Mouse (Mus musculus): ENCODE data around the gene Lamc2. TPM values are rescaled to one million over a fixed set of nuclear protein-coding genes. Genes with fewer than 3 reads are reported as not detected.

Gene Lamc2
- total and polyA plus RNA-seq, 2 experiments from 2014 or later, result 6.0 to 10.2 TPM

DNA sequence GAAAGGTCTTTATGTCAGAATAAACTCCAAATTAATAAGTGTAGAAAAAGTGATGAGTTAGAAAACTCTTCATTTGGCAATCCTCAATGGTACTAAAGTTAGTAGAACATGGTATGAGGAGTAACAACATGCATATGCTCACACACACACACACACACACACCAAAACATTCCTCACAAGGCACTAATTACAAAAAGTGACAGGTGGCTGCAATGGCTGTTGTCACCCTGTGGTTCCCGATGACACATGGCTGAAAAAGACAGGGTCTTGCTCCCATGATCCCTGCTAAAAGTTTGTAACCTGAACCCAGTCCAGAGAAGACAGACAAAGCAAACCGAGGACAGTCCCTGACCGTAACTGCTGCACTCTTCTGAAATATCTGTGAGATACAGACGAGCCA, 24.7 kb upstream of the Lamc2 start:
- Histone ChIP-seq H3K4me1 (ENCODE audit: control insufficient read depth, insufficient read depth) (peaks cover 3% of the 10 kb centered on the region; the same call in 1 of the 2 replicates), H3K27me3 (ENCODE audit: control insufficient read depth, insufficient read depth, low read length) (no peaks in the 10 kb centered on the region), H3K36me3 (replicated peaks; ENCODE audit: control insufficient read depth, insufficient read depth, low read length) (no peaks in the 10 kb centered on the region), H3K9ac (replicated peaks; ENCODE audit: low read depth, low read length) (no peak overlapping the region), H3K4me2 (ENCODE audit: low read depth, low read length) (no peak overlapping the region), H3K4me3 (ENCODE audit: low read depth, low read length) (no peak overlapping the region), H3K9me3 (replicated peaks; ENCODE audit: control insufficient read depth, low read length) (no peaks in the 10 kb centered on the region), H3K27ac (ENCODE audit: low read depth) (no peak overlapping the region)
- DNase-seq (ENCODE audit: low spot score) (no peak), ATAC-seq (ENCODE audit: insufficient read depth, low read depth) (no peak)
- 27% methylated on average over 4 of the region's 4 CpGs for WGBS
- TF ChIP-seq CTCF (IDR thresholded peaks at IDR 0.05; ENCODE audit: low read depth) (no peak), EP300 (IDR thresholded peaks at IDR 0.05; ENCODE audit: low read depth) (no peak)

DNA sequence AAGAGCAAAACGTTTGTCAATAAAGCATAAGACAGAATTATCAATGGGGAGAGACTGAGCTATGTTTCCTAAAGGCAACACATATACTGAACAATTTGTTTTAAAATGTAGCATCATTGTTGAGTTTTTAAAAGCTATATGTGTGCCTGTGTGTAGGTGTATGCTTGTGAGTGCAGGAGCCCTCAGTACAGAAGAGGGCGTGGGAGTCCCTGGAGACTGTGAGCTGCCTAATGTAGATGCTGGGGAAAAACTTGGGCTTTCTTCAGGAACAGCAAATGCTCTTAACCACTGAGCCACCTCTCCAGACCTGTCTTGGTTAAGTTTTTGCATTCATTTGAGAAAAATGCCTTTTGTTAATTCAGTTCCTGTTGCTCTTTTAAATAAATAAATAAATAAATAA, 24.0 kb upstream of the Lamc2 start:
- no peak for ATAC-seq (ENCODE audit: insufficient read depth, low read depth)
- TF ChIP-seq CTCF (IDR thresholded peaks at IDR 0.05; ENCODE audit: low read depth) (no peak), EP300 (IDR thresholded peaks at IDR 0.05; ENCODE audit: low read depth) (no peak)
- DNase-seq (ENCODE audit: low spot score), result no peak
- no peak overlapping the region for H3K9ac ChIP-seq (replicated peaks; ENCODE audit: low read depth, low read length)
- no peak overlapping the region for H3K4me3 ChIP-seq (ENCODE audit: low read depth, low read length)
- 74% methylated on average over 2 of the region's 2 CpGs for WGBS
- no peaks in the 10 kb centered on the region for H3K36me3 ChIP-seq (replicated peaks; ENCODE audit: control insufficient read depth, insufficient read depth, low read length)
- H3K27me3 ChIP-seq (ENCODE audit: control insufficient read depth, insufficient read depth, low read length), result no peaks in the 10 kb centered on the region
- no peak overlapping the region for H3K27ac ChIP-seq (ENCODE audit: low read depth)
- no peaks in the 10 kb centered on the region for H3K9me3 ChIP-seq (replicated peaks; ENCODE audit: control insufficient read depth, low read length)
- no peak overlapping the region for H3K4me2 ChIP-seq (ENCODE audit: low read depth, low read length)
- H3K4me1 ChIP-seq (ENCODE audit: control insufficient read depth, insufficient read depth), result peaks cover 3% of the 10 kb centered on the region; the same call in 1 of the 2 replicates

DNA sequence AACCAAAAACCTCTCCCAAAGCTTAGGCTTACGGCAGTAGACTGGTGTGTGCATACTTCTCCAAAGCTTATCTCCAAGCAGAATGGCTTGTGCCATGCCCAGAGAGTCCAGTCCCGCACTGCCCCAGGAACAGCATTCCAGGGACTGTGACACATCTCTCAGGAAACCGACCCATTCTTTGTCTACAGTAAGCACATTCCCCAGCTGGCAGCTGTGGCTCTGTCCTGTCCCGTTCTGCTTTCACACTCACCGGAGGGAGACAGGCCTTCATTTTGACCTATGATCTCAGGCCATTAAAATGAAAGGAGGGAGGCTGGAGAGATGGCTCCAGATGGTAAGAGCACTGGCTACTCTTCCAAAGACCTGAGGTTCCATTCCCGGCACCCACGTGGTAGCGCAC, 15.9 kb upstream of the Lamc2 start:
- TF ChIP-seq EP300 (IDR thresholded peaks at IDR 0.05; ENCODE audit: low read depth) (no peak), CTCF (IDR thresholded peaks at IDR 0.05; ENCODE audit: low read depth) (no peak)
- no peak for ATAC-seq (ENCODE audit: insufficient read depth, low read depth)

DNA sequence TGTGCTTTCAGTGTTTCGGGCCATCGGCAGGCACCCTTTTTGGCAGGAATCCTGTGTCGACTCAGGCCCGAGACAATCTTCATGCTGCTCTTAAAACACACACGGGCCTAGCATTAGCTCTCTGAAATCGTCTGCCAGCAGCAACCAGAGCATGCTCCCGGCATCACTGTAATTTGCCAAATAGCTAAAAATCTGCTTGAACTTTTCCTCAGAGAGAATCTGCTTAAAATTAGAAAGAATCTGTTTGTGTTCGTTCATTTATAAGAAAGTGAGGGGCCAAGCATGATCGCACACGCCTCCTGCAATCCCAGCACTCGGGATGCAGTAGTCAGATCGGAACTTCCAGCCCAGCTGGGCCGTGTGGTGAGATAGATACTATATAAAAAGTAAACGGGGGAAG, 15.2 kb upstream of the Lamc2 start:
- no peaks in the 10 kb centered on the region for H3K9me3 ChIP-seq (replicated peaks; ENCODE audit: control insufficient read depth, low read length)
- DNase-seq (ENCODE audit: low spot score) (no peak), ATAC-seq (ENCODE audit: insufficient read depth, low read depth) (no peak)
- no peak overlapping the region for H3K4me3 ChIP-seq (ENCODE audit: low read depth, low read length)
- no peak overlapping the region for H3K27ac ChIP-seq (ENCODE audit: low read depth)
- H3K4me2 ChIP-seq (ENCODE audit: low read depth, low read length), result no peak overlapping the region
- no peak overlapping the region for H3K9ac ChIP-seq (replicated peaks; ENCODE audit: low read depth, low read length)
- WGBS, result 40% methylated on average over 14 of the region's 14 CpGs
- H3K4me1 ChIP-seq (ENCODE audit: control insufficient read depth, insufficient read depth), result peaks cover 14% of the 10 kb centered on the region
- no peaks in the 10 kb centered on the region for H3K36me3 ChIP-seq (replicated peaks; ENCODE audit: control insufficient read depth, insufficient read depth, low read length)
- TF ChIP-seq EP300 (IDR thresholded peaks at IDR 0.05; ENCODE audit: low read depth) (no peak), CTCF (IDR thresholded peaks at IDR 0.05; ENCODE audit: low read depth) (no peak)
- no peaks in the 10 kb centered on the region for H3K27me3 ChIP-seq (ENCODE audit: control insufficient read depth, insufficient read depth, low read length)

More for the DNA sequence above, 15.9 kb upstream of the Lamc2 start:
- Histone ChIP-seq H3K4me3 (ENCODE audit: low read depth, low read length) (no peak overlapping the region), H3K9me3 (replicated peaks; ENCODE audit: control insufficient read depth, low read length) (no peaks in the 10 kb centered on the region), H3K4me1 (ENCODE audit: control insufficient read depth, insufficient read depth) (peaks cover 14% of the 10 kb centered on the region), H3K9ac (replicated peaks; ENCODE audit: low read depth, low read length) (no peak overlapping the region), H3K27me3 (ENCODE audit: control insufficient read depth, insufficient read depth, low read length) (no peaks in the 10 kb centered on the region), H3K27ac (ENCODE audit: low read depth) (no peak overlapping the region), H3K36me3 (replicated peaks; ENCODE audit: control insufficient read depth, insufficient read depth, low read length) (no peaks in the 10 kb centered on the region), H3K4me2 (ENCODE audit: low read depth, low read length) (no peak overlapping the region)
- 45% methylated on average over 8 of the region's 8 CpGs for WGBS
- no peak for DNase-seq (ENCODE audit: low spot score)

DNA sequence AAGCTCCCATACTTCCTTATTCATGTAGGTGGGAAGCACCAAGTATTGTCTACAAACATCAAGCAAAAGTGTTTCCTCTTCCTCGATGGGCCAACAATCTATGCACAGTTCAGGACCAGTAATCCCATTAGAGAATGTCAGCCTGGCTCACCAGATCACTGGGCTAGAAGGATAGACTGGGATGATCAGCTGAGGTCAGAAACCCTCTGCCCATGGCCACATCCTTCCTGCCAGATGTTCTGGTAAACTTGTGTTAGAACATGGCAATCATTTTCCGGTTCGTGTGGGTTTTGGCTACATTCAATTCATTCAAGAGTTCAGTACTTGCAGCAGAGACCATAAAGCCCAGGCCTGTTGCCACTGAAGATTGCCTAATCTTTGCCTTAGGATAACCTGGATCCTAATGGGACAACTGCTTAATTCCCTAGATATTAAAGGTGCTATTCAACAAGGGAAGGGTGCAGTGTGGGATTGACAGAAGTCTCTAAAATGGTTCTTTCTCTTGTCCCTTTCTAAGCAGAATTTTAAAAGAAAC, 11.1 kb upstream of the Lamc2 start:
- DNase-seq (ENCODE audit: low spot score) (no peak), ATAC-seq (ENCODE audit: insufficient read depth, low read depth) (no peak)
- no peaks in the 10 kb centered on the region for H3K27me3 ChIP-seq (ENCODE audit: control insufficient read depth, insufficient read depth, low read length)
- no peak overlapping the region for H3K27ac ChIP-seq (ENCODE audit: low read depth)
- no peak overlapping the region for H3K9ac ChIP-seq (replicated peaks; ENCODE audit: low read depth, low read length)
- WGBS, result 70% methylated on average over 3 of the region's 3 CpGs
- no peak overlapping the region for H3K4me2 ChIP-seq (ENCODE audit: low read depth, low read length)
- H3K4me3 ChIP-seq (ENCODE audit: low read depth, low read length), result no peak overlapping the region
- H3K9me3 ChIP-seq (replicated peaks; ENCODE audit: control insufficient read depth, low read length), result no peaks in the 10 kb centered on the region
- no peaks in the 10 kb centered on the region for H3K36me3 ChIP-seq (replicated peaks; ENCODE audit: control insufficient read depth, insufficient read depth, low read length)
- no peak for TF ChIP-seq EP300 (IDR thresholded peaks at IDR 0.05; ENCODE audit: low read depth)
- no peak for TF ChIP-seq CTCF (IDR thresholded peaks at IDR 0.05; ENCODE audit: low read depth)
- H3K4me1 ChIP-seq (ENCODE audit: control insufficient read depth, insufficient read depth), result peaks cover 13% of the 10 kb centered on the region

DNA sequence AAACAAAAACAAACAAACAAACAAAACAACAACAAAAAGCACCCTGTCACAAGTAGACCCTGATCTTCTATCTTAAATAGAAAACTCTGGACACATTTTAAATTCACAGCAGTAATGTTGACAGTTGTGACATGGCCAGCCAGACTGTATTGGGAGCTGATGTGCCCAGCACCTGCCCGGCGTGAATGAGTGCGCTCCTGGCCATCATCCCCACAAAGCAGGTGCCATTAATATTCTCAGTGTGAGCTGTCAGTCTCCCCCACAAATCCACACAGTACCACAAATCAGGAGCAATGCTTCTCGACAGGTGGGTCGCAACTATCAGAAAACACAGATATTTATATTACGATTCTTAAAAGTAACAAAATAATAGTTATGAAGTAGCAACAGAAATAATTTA, 6.7 kb upstream of the Lamc2 start:
- TF ChIP-seq EP300 (IDR thresholded peaks at IDR 0.05; ENCODE audit: low read depth), result no peak
- TF ChIP-seq CTCF (IDR thresholded peaks at IDR 0.05; ENCODE audit: low read depth), result no peak
- DNase-seq (ENCODE audit: low spot score) (no peak), ATAC-seq (ENCODE audit: insufficient read depth, low read depth) (no peak)
- H3K27me3 ChIP-seq (ENCODE audit: control insufficient read depth, insufficient read depth, low read length), result no peaks in the 10 kb centered on the region
- H3K36me3 ChIP-seq (replicated peaks; ENCODE audit: control insufficient read depth, insufficient read depth, low read length), result no peaks in the 10 kb centered on the region
- no peaks in the 10 kb centered on the region for H3K9me3 ChIP-seq (replicated peaks; ENCODE audit: control insufficient read depth, low read length)
- no peak overlapping the region for H3K4me3 ChIP-seq (ENCODE audit: low read depth, low read length)
- no peak overlapping the region for H3K4me2 ChIP-seq (ENCODE audit: low read depth, low read length)
- no peak overlapping the region for H3K9ac ChIP-seq (replicated peaks; ENCODE audit: low read depth, low read length)
- 86% methylated on average over 6 of the region's 6 CpGs for WGBS
- no peak overlapping the region for H3K27ac ChIP-seq (ENCODE audit: low read depth)
- peaks cover 13% of the 10 kb centered on the region for H3K4me1 ChIP-seq (ENCODE audit: control insufficient read depth, insufficient read depth)
